Mouse (Mus musculus) G1E-ER4 (cell line): ENCODE results near the gene Plekhn1. TPM values are rescaled to one million over a fixed set of nuclear protein-coding genes. Genes with fewer than 3 reads are reported as not detected.

ENCODE experiments used
- GATA1 ChIP-seq: IDR thresholded peaks from one replicate; pipeline ENCODE4 v1.8.0; 2012; ENCODE audit warnings: low read length, inconsistent platforms
- polyA plus RNA-seq: library from polyadenylated mRNA; stranded (reverse); fragments of >175 nt; gene quantifications from 2 replicates; pipeline ENCODE4 v1.2.3, GENCODE M21; 2012

Plekhn1 gene
- polyA plus RNA-seq, 1 experiment = 7.6 TPM

DNA sequence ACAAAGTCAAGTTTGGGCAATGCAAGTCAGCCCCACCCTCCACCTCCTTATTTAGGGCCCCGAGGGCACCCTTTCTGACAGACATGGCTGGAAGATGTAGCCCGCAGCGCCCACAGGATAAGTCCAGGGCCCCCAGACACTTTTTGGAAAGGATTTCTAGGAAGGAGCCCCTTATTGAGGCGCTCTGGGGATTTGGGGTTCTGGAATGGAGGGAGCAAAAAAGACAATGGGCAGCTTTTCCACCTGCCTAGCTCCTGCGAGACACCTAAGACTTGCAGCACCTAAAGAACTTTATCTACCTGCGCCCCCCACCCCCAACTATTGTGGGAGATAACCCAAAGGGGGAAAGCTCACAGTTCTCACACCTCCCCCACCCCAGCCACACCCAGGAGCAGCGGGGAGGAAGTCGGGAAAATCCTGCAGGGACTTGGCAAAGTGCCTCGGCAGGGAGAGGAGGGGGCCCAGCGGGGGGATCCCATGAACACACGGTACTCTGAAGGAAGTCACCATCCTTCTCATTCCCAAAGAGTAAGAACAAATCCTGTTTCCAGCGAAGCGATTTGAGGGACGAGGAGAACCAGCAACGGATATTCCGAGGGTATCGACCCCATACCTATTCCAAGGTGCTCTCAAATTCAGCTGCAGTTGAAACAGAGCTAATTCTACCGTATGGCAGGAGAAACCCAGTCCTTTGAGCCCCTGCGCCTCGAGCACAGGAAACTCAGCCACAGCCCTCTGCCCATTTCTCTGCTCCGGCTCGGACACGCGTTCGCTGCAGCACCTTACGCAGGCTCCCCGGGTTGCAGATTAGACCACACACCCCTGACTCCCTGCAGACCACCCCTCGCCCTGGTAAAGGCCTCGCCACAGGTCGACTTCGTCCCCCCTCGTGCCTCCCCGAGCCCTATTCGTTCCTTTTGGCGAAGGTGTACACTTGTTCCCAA lies 38.5 kb downstream of the Plekhn1 start:
- no peak for TF ChIP-seq GATA1

DNA sequence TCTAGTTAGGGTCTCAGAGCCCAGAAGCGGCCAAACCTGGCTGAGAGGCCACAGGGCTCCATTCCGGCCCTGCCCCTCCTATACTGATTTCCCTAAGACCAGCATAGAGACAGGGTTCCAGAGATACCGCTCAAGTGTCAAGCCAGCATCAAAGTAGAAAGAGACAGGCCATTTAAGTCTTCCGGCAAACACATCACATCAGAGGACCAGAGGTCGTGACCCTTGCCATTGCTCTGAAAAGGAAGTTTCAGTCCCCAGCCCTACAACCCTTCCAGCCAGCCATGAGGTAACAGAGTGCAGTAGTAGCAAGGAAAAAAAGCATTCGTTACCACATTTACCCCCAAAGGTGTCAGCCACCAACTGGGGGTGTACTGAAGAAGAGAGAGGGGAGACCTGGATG lies 40.3 kb downstream of the Plekhn1 start:
- no peak for TF ChIP-seq GATA1

DNA sequence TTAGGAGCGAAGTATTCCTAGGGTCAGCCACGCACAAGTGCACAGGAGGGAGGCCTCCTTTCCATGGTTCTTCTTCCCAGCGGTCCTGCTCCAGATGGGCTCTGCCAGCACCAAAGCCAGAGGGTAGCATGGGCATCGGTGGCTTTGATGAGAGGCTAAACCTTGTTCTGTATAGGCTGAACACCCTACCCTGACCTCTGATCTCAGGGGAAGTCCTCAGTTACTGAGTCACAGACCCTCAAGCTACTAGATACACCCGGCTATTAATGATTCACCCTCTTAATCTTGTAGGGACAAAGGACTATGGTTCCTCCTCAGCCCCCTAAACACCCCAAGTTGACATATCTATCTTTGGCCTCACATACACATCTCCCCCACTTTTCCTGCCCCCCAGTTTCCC lies 40.8 kb downstream of the Plekhn1 start:
- TF ChIP-seq GATA1 = no peak

DNA sequence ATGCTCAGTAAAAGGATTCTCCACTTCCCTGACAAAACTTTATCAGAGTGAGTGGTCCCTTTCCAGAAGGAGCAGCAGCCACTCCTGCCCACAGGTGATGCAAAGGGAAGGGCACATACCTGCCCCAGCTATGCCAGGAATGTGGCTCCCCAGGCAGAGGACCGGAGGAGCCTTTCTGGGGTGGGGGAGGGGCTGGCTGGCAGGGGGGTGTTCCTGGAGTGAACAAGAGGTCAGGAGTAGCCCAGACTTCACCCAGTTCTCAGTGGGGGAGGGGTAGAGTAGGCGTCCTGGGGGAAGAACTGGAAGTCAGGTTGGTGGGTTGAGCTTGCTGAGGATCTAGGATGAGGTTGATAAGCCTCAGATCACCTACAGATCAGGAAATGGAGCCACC lies 41.5 kb downstream of the Plekhn1 start:
- no peak for TF ChIP-seq GATA1

DNA sequence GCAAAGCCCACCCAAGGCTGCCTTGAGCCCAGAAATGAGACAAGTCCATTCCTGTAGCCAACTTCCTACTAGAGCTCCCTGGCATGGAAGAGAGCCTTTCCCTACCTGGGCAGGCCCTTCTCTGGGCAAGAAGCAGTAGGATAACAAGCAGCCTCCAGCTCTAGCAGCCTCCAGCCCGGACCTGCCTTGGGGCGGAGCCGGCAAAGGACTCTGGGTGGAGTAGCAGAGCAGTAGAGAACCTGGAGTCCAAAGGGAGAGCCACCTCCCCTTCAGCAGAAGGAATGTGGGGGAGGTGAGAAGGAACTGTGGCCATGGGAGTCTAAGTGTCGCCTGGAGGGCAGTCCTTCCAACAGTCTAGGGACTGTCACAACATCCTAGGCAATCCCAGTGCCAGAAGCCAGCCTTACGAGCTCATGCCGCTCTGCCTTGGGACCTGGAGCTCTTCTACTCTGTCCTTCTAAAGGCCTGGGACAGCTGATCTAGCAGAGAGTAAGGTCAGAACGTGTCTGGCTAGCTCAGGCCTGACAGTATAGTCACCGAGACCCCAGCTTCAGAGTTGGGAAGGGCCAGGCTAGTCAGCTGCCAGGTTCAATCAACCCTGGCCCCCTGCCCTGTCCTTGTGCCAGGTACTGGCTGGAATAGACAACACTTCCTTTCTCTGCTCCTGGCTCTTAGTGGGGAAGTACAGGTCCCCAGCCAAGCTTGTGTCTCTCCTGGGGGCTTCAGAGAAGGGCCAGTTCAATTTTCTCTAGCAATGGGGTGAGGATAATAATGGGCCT lies 42.0 kb downstream of the Plekhn1 start:
- no peak for TF ChIP-seq GATA1

DNA sequence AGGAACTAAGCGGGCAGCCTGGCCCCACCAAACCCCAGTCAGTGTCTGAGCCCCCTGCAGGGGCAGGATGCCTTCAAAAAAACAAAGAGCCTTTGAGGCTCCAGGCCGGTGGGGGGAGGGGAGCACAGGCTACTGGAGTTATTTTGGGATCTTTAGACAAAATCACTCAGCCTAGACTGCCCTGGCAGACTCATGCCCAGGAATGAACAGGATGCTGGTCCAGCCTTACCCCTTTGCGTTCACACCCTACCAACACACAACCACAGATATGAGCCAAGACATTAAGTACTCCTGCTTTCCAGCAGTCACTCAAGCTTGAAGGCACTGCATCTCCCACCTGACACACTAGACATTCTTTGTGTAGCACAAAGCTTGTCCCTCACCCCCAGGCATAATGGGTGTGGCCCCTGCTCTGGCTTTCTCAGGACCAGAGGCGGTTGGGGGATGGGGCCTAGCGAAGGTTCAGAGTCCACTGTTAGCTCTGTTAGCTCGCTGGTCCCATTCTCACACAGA lies 45.8 kb downstream of the Plekhn1 start:
- TF ChIP-seq GATA1 = no peak

DNA sequence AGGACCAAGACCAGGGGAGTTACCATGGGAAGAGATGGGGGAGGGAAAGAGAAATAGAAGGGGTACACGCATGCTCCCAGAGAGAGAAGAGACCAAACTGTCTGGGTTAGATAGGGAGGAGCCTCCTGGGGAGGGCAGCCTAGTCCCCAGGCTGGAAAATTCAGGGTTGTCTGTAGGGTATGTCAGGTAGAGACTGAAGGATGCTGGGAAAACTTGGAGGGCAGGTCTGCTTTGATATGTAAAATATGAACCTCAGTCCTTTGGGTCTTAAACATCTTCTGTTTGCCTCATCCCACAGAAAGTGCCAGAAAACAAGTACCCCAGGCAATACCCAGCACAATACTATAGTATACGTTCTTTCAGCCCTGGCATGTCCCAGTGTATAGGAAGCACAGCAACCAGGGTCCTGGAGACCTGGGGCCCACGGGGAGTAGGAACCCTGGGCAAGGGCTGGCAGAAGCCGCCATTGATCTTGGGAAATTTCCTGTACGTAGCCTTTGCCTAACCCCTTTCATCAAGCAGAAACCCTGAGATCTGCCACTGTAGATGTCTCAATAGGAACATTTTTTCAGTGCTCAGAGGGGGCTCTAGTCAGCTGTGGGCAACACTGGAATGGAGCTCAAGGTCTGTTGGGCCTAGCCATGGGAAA lies 46.4 kb downstream of the Plekhn1 start:
- TF ChIP-seq GATA1 = no peak

DNA sequence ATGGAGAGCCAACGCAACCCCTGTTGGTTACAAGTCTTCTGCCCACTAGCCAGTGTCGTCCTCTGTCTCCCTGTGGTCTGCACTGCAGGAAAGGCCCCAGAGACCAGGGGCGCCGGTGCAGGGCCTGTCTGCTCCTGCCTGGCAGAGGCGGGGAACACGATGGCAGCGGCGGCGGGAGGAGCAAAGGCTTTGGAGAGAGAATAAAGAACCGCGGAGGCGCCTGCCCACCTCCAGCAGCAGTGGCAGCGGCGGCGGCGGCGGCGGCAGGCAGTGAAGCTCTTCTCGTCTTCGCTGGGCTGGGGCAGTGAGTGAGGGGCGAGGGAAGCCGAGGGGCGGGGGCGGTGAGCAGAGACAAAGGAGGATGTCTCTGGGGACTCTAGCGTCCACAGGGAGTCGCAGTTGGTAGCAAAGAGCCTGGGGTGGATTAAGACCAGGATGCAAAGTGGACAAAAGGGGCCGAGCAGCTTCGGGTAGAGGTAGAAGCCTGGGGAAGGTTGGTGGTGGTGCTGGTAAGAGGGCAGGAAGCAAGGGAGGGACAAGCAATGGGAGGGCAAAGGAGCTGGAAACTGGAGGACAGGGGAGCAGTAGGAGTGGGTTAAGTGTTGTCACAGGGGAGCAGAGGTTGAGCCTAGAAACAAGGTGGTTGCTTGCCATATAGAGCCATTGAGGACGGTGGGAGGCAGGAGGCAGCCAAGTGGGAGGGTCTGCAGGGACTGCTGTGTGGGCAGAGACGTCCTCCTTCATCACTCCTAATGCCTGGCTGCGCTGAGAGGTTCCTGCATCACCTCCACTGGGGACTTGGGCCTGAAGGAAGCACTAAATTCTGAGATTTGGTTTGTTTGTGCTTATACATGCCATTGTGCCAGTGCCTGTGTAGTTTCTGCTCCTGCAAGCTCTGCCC lies 48.5 kb downstream of the Plekhn1 start:
- TF ChIP-seq GATA1 = no peak

DNA sequence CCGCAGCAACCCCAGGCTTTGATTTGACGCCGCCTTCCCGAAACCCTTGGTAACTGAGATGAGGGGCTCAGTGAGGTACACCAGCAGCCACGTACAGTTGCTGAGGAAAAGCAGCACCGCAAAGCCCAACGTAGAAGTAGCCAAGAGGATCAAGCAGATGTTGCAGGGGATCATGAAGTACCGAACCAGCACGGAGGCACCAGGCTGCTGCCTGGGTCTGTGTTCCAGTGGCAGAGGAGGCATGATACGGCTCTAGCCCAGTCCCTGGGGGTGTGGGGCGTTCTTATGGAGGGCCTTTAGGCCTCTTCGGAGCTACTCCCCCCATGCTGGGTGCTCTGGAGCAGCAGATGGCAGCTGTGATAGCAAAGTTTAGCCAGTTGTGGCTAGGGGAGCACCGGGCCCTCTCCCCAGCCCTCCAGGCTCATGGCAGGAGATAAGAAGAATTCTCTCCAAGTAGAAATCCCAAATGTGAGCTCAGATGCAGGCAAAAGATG lies 49.2 kb downstream of the Plekhn1 start:
- no peak for TF ChIP-seq GATA1

DNA sequence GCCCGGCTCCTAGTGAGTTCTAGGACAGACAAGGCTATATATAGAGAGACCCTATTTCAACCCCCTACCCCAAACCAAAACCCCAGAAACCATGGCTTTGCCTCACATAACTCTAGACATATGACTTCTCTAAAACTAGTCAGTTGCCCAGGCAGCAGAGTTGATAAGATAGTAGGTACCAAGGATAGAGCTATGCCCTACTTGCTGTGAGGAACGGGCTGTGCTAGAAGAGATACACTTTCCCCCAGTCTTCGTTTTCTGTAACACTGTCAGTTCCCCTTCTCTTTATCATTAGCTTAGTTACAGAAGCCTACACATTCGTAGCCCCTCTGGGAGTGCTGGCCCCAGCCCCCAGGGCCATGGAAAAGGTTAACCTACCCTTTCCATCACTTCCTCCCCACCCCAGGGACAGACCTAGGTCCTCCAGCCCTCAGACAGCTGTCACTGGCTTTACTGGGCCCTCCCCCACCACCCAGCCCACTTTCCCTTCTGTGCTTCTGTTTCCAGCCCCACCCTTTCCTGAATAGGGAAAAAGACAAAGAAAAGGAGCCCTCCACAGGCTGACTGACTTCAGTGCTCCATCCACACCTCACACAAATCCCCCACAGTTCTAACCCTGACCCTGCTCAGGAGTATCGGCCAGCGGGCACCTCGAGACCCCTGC lies 50.2 kb downstream of the Plekhn1 start:
- no peak for TF ChIP-seq GATA1

DNA sequence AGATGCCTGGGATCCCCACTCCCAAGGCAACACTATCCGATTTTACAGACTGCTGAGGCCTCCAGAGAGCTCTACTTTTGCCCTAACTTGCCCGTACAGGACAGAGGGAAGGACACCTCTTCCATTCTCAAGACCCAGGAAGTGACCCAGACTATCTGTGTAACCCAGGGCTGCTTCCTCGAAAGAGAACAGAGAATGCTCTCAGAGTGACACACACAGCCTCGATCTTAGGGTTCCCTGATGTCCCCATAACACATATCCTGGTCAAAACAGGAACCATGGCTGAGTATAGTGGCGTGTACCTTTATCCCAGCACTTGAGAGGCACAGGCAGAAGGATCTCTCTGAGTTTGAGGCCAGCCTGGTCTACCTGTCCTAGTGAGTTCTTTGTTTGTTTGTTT lies 50.9 kb downstream of the Plekhn1 start:
- TF ChIP-seq GATA1 = no peak

DNA sequence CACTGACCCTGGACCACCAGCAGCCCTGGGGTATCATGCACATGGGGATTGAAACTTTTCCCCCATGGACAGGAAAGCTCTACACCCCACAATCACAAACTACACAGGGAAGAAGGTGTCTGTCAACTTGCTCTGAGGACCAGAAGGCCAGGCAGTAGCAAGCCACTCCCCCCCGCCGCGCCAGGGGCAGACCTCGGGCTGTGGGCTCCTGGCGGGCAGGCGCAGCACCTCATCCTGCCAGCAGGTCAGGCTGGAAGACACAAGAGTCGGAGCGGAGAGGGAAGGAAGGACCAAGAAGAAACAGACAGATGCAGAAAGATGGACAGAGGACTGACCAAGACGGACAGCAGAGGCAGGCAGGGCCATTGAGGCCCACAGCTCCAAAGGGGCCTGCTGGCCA lies 57.0 kb downstream of the Plekhn1 start:
- no peak for TF ChIP-seq GATA1

DNA sequence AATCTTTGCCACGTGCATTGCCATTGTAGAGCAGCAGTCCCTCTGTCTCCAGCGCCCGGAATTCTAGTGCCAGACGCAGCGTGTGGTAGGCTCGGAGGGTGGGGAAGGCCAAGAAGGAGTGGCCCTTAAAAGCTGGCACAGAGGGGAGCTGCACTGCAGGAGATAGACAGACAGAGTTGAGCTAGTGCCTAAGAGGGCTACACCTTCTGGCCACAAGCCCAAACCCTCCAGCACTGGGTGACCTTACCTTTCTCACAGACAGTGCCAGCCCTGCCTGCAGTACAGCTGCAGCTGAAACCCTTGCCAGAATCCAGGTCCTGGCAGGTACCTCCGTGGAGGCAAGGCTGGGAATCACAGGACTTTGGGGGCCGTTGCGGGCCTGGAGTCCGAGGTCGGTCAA lies 62.8 kb downstream of the Plekhn1 start:
- TF ChIP-seq GATA1 = no peak

Other genes starting within 250 kb of the Plekhn1 start
- 6.0 and 6.1 TPM in 2 replicates for gene B3galt6, start 242.2 kb downstream of the Plekhn1 start, polyA plus RNA-seq
- 44.4 and 58.7 TPM in 2 replicates for gene Sdf4, start 242.0 kb downstream of the Plekhn1 start, polyA plus RNA-seq
- gene Tnfrsf4, start 221.0 kb downstream of the Plekhn1 start, polyA plus RNA-seq = 0.60 and 2.3 TPM in 2 replicates
- gene Tnfrsf18, start 208.7 kb downstream of the Plekhn1 start, polyA plus RNA-seq = 0.10 and 0.16 TPM in 2 replicates
- not detected in 2 replicates for gene Ttll10, start 175.4 kb downstream of the Plekhn1 start, polyA plus RNA-seq
- gene 9430015G10Rik, start 124.9 kb downstream of the Plekhn1 start, polyA plus RNA-seq = 9.5 and 12.0 TPM in 2 replicates
- gene Rnf223, start 104.3 kb downstream of the Plekhn1 start, polyA plus RNA-seq = 0.17 and 0.23 TPM in 2 replicates
- gene Agrn, start 37.4 kb downstream of the Plekhn1 start, polyA plus RNA-seq = 0.23 and 0.39 TPM in 2 replicates
- gene Isg15, start 34.0 kb downstream of the Plekhn1 start, polyA plus RNA-seq = not detected in 2 replicates
- not detected in 2 replicates for gene AW011738, start 31.6 kb downstream of the Plekhn1 start, polyA plus RNA-seq
- not detected in 2 replicates for gene Perm1, start 19.0 kb downstream of the Plekhn1 start, polyA plus RNA-seq
- gene Noc2l, start 1.2 kb upstream of the Plekhn1 start, polyA plus RNA-seq = 63.7 and 72.4 TPM in 2 replicates
- gene Samd11, start 20.8 kb upstream of the Plekhn1 start, polyA plus RNA-seq = 0.02 and 0.03 TPM in 2 replicates
- gene Vmn2r-ps159, start 96.2 kb upstream of the Plekhn1 start, polyA plus RNA-seq = not detected in 2 replicates